Mouse (Mus musculus): ENCODE data around the gene Gm11273. TPM values are rescaled to one million over a fixed set of nuclear protein-coding genes. Genes with fewer than 3 reads are reported as not detected.
A peak's percentile ranks its signal among the peaks of the same experiment; 100 is the strongest.
"Not testable (repeated sequence)": the region's sequence is repeated elsewhere in the genome, so short reads cannot be mapped to it uniquely, and the experiment has no call there.

Gene Gm11273
- polyA plus RNA-seq (2012): 16.7 and 23.3 TPM in 2 replicates

- TF ChIP-seq GATA1 (IDR thresholded peaks at IDR 0.05; ENCODE audit: low read length): not testable (repeated sequence)
Observed at GRCm38 (mm10) chr13:21501182-21501581, at the start of gene Gm11273. Gene Gm11273 (minus strand): TSS chr13:21501418.

- TF ChIP-seq GATA1 (IDR thresholded peaks at IDR 0.05; ENCODE audit: low read length): no peak
Observed at GRCm38 (mm10) chr13:21550416-21551110, 49.3 kb upstream of the Gm11273 start.

DNA sequence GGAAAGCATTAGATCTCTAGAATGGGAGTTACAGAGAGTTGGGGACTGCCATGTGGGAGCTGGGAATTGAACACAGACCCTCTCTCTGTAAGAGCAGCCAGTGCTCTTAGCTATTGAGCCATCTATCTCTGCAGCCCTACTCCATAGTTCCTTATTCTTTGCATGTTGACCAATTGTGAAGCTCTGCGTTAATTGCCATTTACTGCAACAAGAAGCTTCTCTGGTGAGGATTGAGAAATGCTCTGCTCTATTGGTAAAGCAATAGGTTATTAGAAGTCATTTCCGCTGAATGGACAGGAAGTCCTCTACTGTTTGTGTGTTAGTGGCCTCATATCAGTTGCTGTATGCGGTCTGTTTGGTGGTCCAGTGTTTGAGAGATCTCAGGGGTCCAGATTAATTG is 48.3 kb upstream of the Gm11273 start:
- no peak for TF ChIP-seq GATA1 (IDR thresholded peaks at IDR 0.05; ENCODE audit: low read length)

GRCm38 (mm10) chr13:21542708-21543107 is 41.5 kb upstream of the Gm11273 start, which contains the start of gene Olfr1366:
Gene Olfr1366 (minus strand): TSS chr13:21542808.
- no peak for TF ChIP-seq GATA1 (IDR thresholded peaks at IDR 0.05; ENCODE audit: low read length)

- TF ChIP-seq GATA1 (IDR thresholded peaks at IDR 0.05; ENCODE audit: low read length): no peak
Observed at GRCm38 (mm10) chr13:21530781-21531201, 29.6 kb upstream of the Gm11273 start, which contains the start of gene Zkscan8. Gene Zkscan8 (minus strand): TSS chr13:21531120.

DNA sequence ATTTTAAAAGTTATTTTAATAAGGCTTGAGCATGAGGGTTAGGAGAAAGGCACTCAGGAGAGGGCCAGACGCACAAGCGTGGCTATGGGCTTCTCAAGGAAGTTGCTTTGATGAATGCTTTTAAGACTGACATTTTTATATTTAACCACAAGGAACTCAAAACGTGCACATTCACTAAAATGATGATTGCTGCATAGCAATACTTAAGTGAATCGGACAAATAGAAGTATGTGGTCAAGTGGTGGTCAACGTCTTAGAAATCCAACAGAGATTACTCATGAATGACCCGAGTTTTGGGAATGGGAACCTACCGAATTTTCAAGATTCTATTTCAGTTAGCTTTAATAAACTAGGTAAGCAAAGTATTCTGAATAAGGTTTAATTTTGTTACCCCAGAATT is 28.9 kb upstream of the Gm11273 start:
- TF ChIP-seq GATA1 (IDR thresholded peaks at IDR 0.05; ENCODE audit: low read length): no peak

DNA sequence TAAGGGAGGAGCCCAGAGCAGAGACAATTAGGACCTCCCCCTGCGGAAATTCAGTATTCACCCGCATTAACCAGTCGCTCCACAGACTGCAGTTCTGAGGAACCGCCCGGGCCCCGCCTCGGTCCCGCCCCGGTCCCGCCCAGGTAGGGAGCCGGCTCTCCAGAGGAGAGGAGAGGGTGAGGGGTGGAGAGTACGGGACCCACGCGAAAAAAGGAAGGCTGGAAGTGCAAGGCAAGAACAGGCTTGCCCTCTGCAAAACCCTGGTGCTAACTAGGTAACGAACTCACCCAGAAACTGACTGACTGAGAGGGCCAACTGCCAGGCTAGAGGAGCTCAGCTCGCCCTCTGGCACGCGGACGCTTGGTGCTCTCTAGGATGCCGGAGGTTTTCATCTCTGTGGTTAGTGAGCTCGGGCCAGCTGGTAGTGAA is 5.0 kb upstream of the Gm11273 start:
- TF ChIP-seq GATA1 (IDR thresholded peaks at IDR 0.05; ENCODE audit: low read length): no peak

GRCm38 (mm10) chr13:21502296-21502695 is 1.1 kb upstream of the Gm11273 start:
- no peak for TF ChIP-seq GATA1 (IDR thresholded peaks at IDR 0.05; ENCODE audit: low read length)

DNA sequence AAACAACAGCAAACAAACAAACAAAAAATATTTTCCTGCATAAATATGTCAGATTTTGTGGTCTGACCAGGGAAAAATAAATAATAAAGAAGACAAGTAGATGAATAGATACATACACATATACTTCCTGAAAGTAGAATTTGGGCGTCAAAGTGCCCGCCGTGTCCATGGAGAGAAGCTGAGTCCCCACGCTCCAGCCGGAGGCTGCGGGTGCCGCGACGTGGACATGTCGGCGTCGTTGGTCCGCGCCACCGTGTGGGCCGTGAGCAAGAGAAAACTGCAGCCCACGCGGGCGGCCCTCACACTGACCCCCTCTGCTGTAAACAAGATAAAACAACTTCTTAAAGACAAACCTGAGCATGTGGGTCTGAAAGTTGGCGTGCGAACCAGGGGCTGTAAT is 6.1 kb downstream of the Gm11273 start, which contains the start of gene AK157302:
Gene AK157302 (plus strand): TSS at position 144 of the 400 bp plus-strand sequence.
- TF ChIP-seq GATA1 (IDR thresholded peaks at IDR 0.05; ENCODE audit: low read length): no peak

DNA sequence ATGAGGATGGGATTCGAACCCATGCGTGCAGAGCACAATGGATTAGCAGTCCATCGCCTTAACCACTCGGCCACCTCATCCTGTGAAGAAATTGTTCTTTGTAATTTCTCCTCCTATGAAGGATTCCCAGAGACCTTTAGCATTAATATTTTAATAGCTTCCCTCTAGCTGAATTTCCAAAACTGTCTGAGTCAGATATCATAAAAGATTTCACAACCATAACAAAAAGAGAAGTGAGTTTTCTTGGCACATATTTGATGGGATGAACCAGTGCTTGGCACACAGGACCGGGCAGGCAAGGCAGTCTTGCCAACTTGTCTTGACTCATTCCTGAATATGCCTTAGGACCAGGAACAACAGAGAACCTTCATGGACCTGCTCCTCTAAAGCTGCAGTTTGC is 8.4 kb downstream of the Gm11273 start:
- no peak for TF ChIP-seq GATA1 (IDR thresholded peaks at IDR 0.05; ENCODE audit: low read length)

DNA sequence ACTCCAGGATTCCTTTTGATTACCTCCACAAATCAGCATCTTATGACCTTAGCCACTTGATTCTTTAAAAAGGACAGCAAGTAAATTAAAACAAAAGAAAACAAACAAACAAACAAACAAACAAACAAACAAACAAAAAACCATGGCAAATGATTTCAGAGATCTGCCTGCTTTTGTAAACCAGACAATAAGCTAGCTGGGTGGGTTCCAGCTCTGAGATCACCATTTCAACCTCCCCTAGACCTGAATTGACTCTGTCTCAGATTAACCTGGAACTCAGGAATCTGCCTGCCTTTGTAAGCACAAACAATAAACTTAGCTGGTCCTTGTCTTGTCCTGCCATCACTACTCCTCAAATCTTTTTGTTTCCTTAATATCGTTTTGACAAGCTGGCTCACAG is 14.3 kb downstream of the Gm11273 start:
- no peak for TF ChIP-seq GATA1 (IDR thresholded peaks at IDR 0.05; ENCODE audit: low read length)

DNA sequence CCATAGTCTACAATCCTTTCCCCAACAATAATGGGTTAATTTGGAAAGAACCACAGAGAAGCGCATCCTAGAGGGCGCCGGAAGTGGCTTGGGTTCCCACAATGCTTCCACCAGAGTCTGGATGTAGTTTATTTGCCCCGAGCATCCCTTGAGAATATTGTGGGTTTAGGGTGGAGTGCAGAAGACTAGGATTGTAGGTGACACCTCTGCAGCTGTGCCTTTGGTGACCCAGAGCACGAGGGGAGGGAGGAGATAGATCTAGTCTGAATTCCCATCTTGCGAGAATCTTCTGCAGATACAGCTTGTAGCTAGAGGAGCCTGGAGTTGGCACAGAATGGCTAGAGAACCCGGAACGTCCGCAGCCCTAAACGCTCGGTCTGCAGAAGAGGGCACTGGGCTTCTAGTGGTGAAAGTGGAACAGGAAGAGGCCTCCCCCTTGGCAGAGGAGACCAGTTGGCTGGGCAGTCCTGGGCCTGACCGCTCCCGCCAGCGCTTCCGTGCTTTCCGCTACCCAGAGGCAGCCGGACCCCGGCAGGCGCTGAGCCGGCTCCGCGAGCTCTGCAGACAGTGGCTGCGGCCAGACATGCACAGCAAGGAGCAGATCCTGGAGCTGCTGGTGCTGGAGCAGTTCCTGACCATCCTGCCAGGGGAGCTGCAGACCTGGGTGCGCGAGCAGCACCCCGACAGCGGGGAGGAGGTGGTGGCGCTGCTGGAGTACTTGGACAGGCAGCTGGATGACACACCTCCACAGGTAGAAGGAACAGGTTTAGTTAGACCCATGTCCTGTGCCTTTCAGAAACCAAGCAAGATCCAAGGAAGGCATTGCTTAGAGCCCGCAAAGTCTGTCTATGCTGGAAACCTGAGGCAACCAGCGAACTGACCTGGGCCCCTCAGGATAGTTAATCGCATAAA is 22.2 kb downstream of the Gm11273 start, which contains the start of the genes Zkscan4 and Gm10065:
Gene Zkscan4 (plus strand): TSS at position 149 of the 912 bp plus-strand sequence.
Gene Gm10065 (minus strand): TSS at position 683 of the 912 bp plus-strand sequence.
- not testable (repeated sequence) for TF ChIP-seq GATA1 (IDR thresholded peaks at IDR 0.05; ENCODE audit: low read length)

- no peak for TF ChIP-seq GATA1 (IDR thresholded peaks at IDR 0.05; ENCODE audit: low read length)
Observed at GRCm38 (mm10) chr13:21472427-21472826, 28.8 kb downstream of the Gm11273 start.

DNA sequence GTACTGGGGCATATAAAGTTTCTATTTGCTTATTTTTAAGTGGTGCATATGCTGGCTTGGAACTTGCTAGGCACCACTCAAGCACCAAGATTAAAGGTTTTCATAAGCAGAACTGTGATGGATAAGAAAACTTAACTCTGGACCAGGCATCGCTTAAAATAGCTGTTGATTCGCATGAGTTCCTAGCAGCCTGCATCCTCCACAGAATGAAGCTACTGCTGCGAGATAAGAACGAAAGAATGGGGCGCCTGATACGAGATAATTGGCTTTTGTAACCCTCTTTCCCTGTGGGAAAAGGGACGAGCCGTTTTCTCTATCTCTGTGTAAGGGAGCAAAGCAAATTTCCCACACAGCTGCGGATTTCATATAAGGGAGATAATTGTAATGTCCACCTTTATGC is 32.1 kb downstream of the Gm11273 start:
- peak; percentile 15 for TF ChIP-seq GATA1 (IDR thresholded peaks at IDR 0.05; ENCODE audit: low read length)

DNA sequence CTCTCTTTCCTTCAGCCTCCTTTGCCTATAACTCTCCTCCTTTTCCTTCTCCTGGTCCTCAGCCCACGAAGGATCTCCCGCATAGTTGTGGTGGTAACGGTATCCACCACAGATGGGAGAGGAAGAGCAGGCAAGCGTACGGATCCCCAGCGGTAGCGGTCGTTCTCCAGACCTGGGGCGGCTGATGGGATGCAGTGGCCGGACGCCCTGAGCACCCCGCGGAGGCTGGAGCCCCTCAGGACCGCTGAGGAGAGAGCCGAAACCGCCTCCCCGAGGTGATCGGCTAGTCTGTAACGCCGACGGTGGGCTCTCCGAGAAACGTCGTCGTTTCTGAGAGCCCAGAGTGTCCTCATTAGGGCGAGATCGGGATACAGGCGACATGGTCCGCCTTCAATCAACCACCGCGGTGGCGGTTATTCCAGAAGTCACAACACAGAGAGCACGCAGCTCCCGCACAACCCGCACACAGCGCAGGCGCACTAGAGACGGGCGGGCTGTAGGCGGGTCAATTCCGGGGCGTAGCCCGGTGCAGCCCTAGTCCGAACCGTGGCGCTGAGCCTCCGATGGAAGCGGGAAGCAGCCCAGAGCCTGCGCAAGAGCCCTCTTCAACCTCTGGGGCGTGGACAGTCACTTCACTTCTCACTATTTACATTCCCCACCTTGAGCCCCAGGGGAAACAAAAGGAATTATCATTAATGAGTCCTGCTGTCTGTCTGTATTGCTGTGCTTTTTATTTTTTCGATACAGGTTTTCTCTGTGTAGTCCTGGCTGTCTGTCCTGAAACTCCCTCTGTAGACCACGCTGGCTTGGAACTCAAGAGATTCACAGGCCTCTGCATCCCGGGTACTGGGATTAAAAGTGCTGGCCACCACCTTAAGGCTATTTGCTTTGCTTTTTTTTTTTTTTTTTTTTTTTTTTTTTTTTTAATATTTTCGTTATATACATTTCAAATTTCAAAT is 32.9 kb downstream of the Gm11273 start, which contains the start of gene Nkapl:
Gene Nkapl (minus strand): TSS at position 449 of the 959 bp plus-strand sequence.
- no peak for TF ChIP-seq GATA1 (IDR thresholded peaks at IDR 0.05; ENCODE audit: low read length)
